Mouse (Mus musculus) liver, adult 2 months (tissue): Measurements from ENCODE around the gene Stat4.

Experiments used
- CTCF ChIP-seq: fragments of 200-500 bp; IDR thresholded peaks from 2 replicates; pipeline ENCODE4 v1.5.1; 2011; ENCODE audit warnings: low read depth, low read length, control low read depth
- POLR2A ChIP-seq: fragments of 200-500 bp; IDR thresholded peaks from 2 replicates; pipeline ENCODE4 v1.6.1; 2011; ENCODE audit warnings: low read length, control low read depth; ENCODE audit not compliant: insufficient read depth; ENCODE audit errors: extremely low read depth

DNA sequence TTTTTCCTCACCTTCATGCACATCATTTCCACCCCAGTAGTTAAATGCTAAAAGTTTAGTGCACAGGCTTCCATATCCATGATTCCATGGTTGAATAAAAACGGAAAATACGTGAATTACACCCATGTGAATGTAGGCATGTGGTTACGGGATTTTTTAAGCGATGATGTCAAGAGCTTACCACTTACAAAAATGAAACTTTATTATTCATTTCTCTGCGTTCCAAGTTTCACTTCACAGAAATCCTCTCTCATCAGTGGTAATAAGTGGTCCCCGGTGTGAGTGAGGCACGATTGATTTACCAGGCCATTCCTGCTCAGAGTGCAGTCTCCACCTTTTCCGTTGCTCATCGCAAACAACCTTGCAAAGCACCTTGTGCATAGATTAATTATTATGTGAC lies 66.0 kb downstream of the Stat4 start:
- no peak for TF ChIP-seq POLR2A
- no peak for TF ChIP-seq CTCF
